8 mouse cellular contexts compared by ENCODE assay signal in the genomic region with DNA sequence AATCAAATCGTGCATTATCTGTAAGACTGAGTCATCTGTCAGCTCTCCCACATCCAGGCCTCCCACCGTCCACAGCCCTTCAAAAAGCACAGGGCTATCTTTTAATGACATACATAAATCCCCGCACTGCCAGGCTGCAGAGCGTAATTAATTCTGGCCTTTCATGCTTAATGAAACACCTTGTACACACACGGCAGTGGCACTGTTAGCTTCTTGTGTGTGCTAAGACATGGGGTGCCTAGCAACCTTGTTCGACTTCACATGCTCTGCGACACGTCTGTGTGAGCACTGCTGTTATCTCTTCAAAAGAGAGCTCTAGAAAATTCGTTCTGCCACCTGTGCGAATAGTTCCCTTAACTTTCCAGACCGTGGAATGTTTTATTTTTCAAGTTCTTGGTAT.
DNase-seq lines count a peak whose midpoint lies in the region; ATAC-seq lines count a peak whose summit lies in the region.
"Had no signal": no experiment of that assay in that cellular context is flagged by ENCODE, and none has a peak within 500 bp of the region (broad histone marks: within the 10 kb centered on the region; RNA-seq: fewer than 3 reads in every experiment).

No protein-coding gene starts in this region.

- H3K27ac ChIP-seq in intestine, embryonic 14.5 days (ENCODE audit: low read depth): no peak overlapping the region
- no peak overlapping the region for H3K27ac ChIP-seq in intestine, embryonic 16.5 days (ENCODE audit: low read length)
- H3K27ac ChIP-seq in forebrain, embryonic 10.5 days: no peak overlapping the region
- no peak overlapping the region for H3K27ac ChIP-seq in hindbrain, embryonic 12.5 days
- peak overlapping the region; percentile 53 for H3K27ac ChIP-seq in neural tube, embryonic 13.5 days (replicated peaks)

- no peak for DNase-seq in intestine, embryonic 14.5 days (ENCODE audit: low spot score)
- peak; percentile 18 for DNase-seq in forebrain, embryonic 10.5 days (ENCODE audit: extremely low spot score, low spot score)
- DNase-seq in spleen, postnatal 14 days (ENCODE audit: low spot score in 2 of 2): no peak
- DNase-seq: cerebellum, postnatal 14 days had no signal

- no peaks in the 10 kb centered on the region for H3K36me3 ChIP-seq in intestine, embryonic 14.5 days (ENCODE audit: control insufficient read depth, insufficient read depth, low read length)
- no peaks in the 10 kb centered on the region for H3K36me3 ChIP-seq in intestine, embryonic 16.5 days (ENCODE audit: control insufficient read depth, insufficient read depth, low read length)
- no peaks in the 10 kb centered on the region for H3K36me3 ChIP-seq in forebrain, embryonic 10.5 days (replicated peaks)
- H3K36me3 ChIP-seq in hindbrain, embryonic 12.5 days: no peaks in the 10 kb centered on the region
- 0 out of 2 replicates have a peak, but pooled peaks cover 4% of the 10 kb centered on the region for H3K36me3 ChIP-seq in neural tube, embryonic 13.5 days

- 62% methylated on average over 11 of the region's 11 CpGs for WGBS in intestine, embryonic 14.5 days
- WGBS in intestine, embryonic 16.5 days: 67% methylated on average over 11 of the region's 11 CpGs
- WGBS in forebrain, embryonic 10.5 days: 56% methylated on average over 11 of the region's 11 CpGs
- WGBS in hindbrain, embryonic 12.5 days: 53% methylated on average over 11 of the region's 11 CpGs
- 30% methylated on average over 11 of the region's 11 CpGs for WGBS in neural tube, embryonic 13.5 days

- no peaks in the 10 kb centered on the region for H3K27me3 ChIP-seq in intestine, embryonic 14.5 days (replicated peaks; ENCODE audit: control insufficient read depth, insufficient read depth, low read length)
- no peaks in the 10 kb centered on the region for H3K27me3 ChIP-seq in intestine, embryonic 16.5 days (replicated peaks; ENCODE audit: control insufficient read depth, insufficient read depth, low read length)
- H3K27me3 ChIP-seq in forebrain, embryonic 10.5 days (ENCODE audit: poor library complexity, severe bottlenecking): peaks cover 7% of the 10 kb centered on the region
- H3K27me3 ChIP-seq in hindbrain, embryonic 12.5 days: no peaks in the 10 kb centered on the region
- no peaks in the 10 kb centered on the region for H3K27me3 ChIP-seq in neural tube, embryonic 13.5 days

- H3K9me3 ChIP-seq in intestine, embryonic 14.5 days (ENCODE audit: control insufficient read depth, low read length): no peaks in the 10 kb centered on the region
- no peaks in the 10 kb centered on the region for H3K9me3 ChIP-seq in intestine, embryonic 16.5 days (ENCODE audit: control insufficient read depth, low read length)
- H3K9me3 ChIP-seq in forebrain, embryonic 10.5 days: no peaks in the 10 kb centered on the region
- H3K9me3 ChIP-seq in hindbrain, embryonic 12.5 days (replicated peaks): no peaks in the 10 kb centered on the region
- H3K9me3 ChIP-seq in neural tube, embryonic 13.5 days: no peaks in the 10 kb centered on the region

- no peak overlapping the region for H3K4me3 ChIP-seq in intestine, embryonic 14.5 days (ENCODE audit: low read depth, low read length)
- no peak overlapping the region for H3K4me3 ChIP-seq in intestine, embryonic 16.5 days (ENCODE audit: low read length)
- no peak overlapping the region for H3K4me3 ChIP-seq in forebrain, embryonic 10.5 days
- no peak overlapping the region for H3K4me3 ChIP-seq in hindbrain, embryonic 12.5 days
- peak overlapping the region; percentile 24 for H3K4me3 ChIP-seq in neural tube, embryonic 13.5 days

- ATAC-seq in intestine, embryonic 14.5 days (replicated peaks; ENCODE audit: low FRiP score, low TSS enrichment, low read depth): no peak
- no peak for ATAC-seq in intestine, embryonic 16.5 days
- no peak for ATAC-seq in hindbrain, embryonic 12.5 days (ENCODE audit: low FRiP score)
- peak; percentile 54 for ATAC-seq in neural tube, embryonic 13.5 days (ENCODE audit: low read depth)
- no peak for ATAC-seq in frontal cortex, adult (ENCODE audit: low TSS enrichment)

- no peaks in the 10 kb centered on the region for H3K4me1 ChIP-seq in intestine, embryonic 14.5 days (replicated peaks; ENCODE audit: control insufficient read depth, insufficient read depth, low read length)
- no peaks in the 10 kb centered on the region for H3K4me1 ChIP-seq in intestine, embryonic 16.5 days (ENCODE audit: control insufficient read depth, insufficient read depth, low read length)
- H3K4me1 ChIP-seq in forebrain, embryonic 10.5 days: peaks cover 29% of the 10 kb centered on the region
- H3K4me1 ChIP-seq in hindbrain, embryonic 12.5 days: 0 out of 2 replicates have a peak, but pooled peaks cover 4% of the 10 kb centered on the region
- H3K4me1 ChIP-seq in neural tube, embryonic 13.5 days (replicated peaks): peaks cover 30% of the 10 kb centered on the region

- H3K9ac ChIP-seq in intestine, embryonic 14.5 days (ENCODE audit: low read length): no peak overlapping the region
- H3K9ac ChIP-seq in intestine, embryonic 16.5 days (ENCODE audit: low read depth, low read length): no peak overlapping the region
- no peak overlapping the region for H3K9ac ChIP-seq in hindbrain, embryonic 12.5 days
- peak overlapping the region; percentile 31; the same call in 1 of the 2 replicates for H3K9ac ChIP-seq in neural tube, embryonic 13.5 days

- 0 out of 2 replicates have a peak overlapping the region, but pooled peaks have one; percentile 64 for H3K4me2 ChIP-seq in intestine, embryonic 14.5 days (ENCODE audit: low read length)
- H3K4me2 ChIP-seq in intestine, embryonic 16.5 days (ENCODE audit: low read depth, low read length): no peak overlapping the region
- H3K4me2 ChIP-seq in hindbrain, embryonic 12.5 days (replicated peaks): peak overlapping the region; percentile 21; the same call in 1 of the 2 replicates
- H3K4me2 ChIP-seq in neural tube, embryonic 13.5 days: peak overlapping the region; percentile 65
